12 mouse cellular contexts compared by ENCODE assay signal in genomic region chr7:65645996-65646395, GRCm38 (mm10). TPM values are rescaled to one million over a fixed set of nuclear protein-coding genes. Genes with fewer than 3 reads are reported as not detected.
DNase-seq lines count a peak whose midpoint lies in the region; ATAC-seq and TF ChIP-seq lines count a peak whose summit lies in the region.
"Had no signal": no experiment of that assay in that cellular context is flagged by ENCODE, and none has a peak within 500 bp of the region (broad histone marks: within the 10 kb centered on the region; RNA-seq: fewer than 3 reads in every experiment).

No protein-coding gene starts in this region.

- 78% methylated on average over 8 of the region's 8 CpGs for WGBS in limb, embryonic 13.5 days
- WGBS in limb, embryonic 10.5 days, result 89% methylated on average over 8 of the region's 8 CpGs
- 73% methylated on average over 8 of the region's 8 CpGs for WGBS in liver, postnatal 0 days (ENCODE audit: insufficient replicate concordance)

- H3K36me3 ChIP-seq in limb, embryonic 13.5 days, result peaks cover 28% of the 10 kb centered on the region
- peaks cover 3% of the 10 kb centered on the region for H3K36me3 ChIP-seq in limb, embryonic 10.5 days
- H3K36me3 ChIP-seq in liver, postnatal 0 days (replicated peaks; ENCODE audit: insufficient read depth, low read length), result peaks cover 11% of the 10 kb centered on the region

- H3K4me3 ChIP-seq in gastrocnemius, adult 2 months, result peak overlapping the region; percentile 90
- no peak overlapping the region for H3K4me3 ChIP-seq in limb, embryonic 13.5 days
- H3K4me3 ChIP-seq in limb, embryonic 10.5 days, result no peak overlapping the region
- peak overlapping the region; percentile 81 for H3K4me3 ChIP-seq in liver, postnatal 0 days (ENCODE audit: low read depth, low read length)

- no peak for ATAC-seq in limb, embryonic 13.5 days (ENCODE audit: low FRiP score, low read depth)
- ATAC-seq in liver, postnatal 0 days, result no peak
- ATAC-seq: hindbrain, postnatal 0 days had no signal

- 0 out of 2 replicates have a peak, but pooled peaks cover 10% of the 10 kb centered on the region for H3K4me1 ChIP-seq in limb, embryonic 13.5 days
- peaks cover 6% of the 10 kb centered on the region for H3K4me1 ChIP-seq in limb, embryonic 10.5 days
- H3K4me1 ChIP-seq in liver, postnatal 0 days (ENCODE audit: insufficient read depth), result peaks cover 7% of the 10 kb centered on the region

- H3K9ac ChIP-seq in limb, embryonic 13.5 days, result no peak overlapping the region
- peak overlapping the region; percentile 46 for H3K9ac ChIP-seq in liver, postnatal 0 days (replicated peaks)

- TF ChIP-seq CTCF in gastrocnemius, adult 2 months (IDR thresholded peaks at IDR 0.05), result no peak
- no peak for TF ChIP-seq CTCF in liver, postnatal 0 days (IDR thresholded peaks at IDR 0.05; ENCODE audit: low read depth)

- peak; percentile 24 for DNase-seq in gastrocnemius, adult 2 months
- no peak for DNase-seq in gastrocnemius, postnatal 25 days
- DNase-seq in limb, embryonic 10.5 days (ENCODE audit: low spot score), result no peak
- peak; percentile 30 for DNase-seq in c-Kit-positive CD71-positive TER-119-positive erythroid progenitor cells, embryonic 14.5 days (ENCODE audit: low spot score)
- DNase-seq in liver, postnatal 0 days, result no peak
- no peak for DNase-seq in thymus, postnatal 10 days (ENCODE audit: low spot score in 2 of 2)
- DNase-seq: cerebellum, adult 18-20 months; heart, adult 2 months; lung, adult 18-20 months had no signal

- peaks cover 6% of the 10 kb centered on the region; the same call in 1 of the 2 replicates for H3K9me3 ChIP-seq in limb, embryonic 13.5 days
- H3K9me3 ChIP-seq in limb, embryonic 10.5 days (replicated peaks), result no peaks in the 10 kb centered on the region; the same call in 1 of the 2 replicates
- H3K9me3 ChIP-seq in liver, postnatal 0 days (ENCODE audit: low read length), result no peaks in the 10 kb centered on the region

- H3K4me2 ChIP-seq in limb, embryonic 13.5 days (replicated peaks), result peak overlapping the region; percentile 9; the same call in 1 of the 2 replicates
- H3K4me2 ChIP-seq in liver, postnatal 0 days (ENCODE audit: low read depth, low read length), result peak overlapping the region; percentile 79

- peaks cover 8% of the 10 kb centered on the region; the same call in 1 of the 2 replicates for H3K27me3 ChIP-seq in limb, embryonic 13.5 days
- H3K27me3 ChIP-seq in limb, embryonic 10.5 days (ENCODE audit: low read depth, poor library complexity, severe bottlenecking), result peaks cover 12% of the 10 kb centered on the region
- H3K27me3 ChIP-seq in liver, postnatal 0 days (ENCODE audit: insufficient read depth, low read length), result 0 out of 2 replicates have a peak, but pooled peaks cover 6% of the 10 kb centered on the region

- peak overlapping the region; percentile 97 for H3K27ac ChIP-seq in gastrocnemius, adult 2 months
- no peak overlapping the region for H3K27ac ChIP-seq in limb, embryonic 13.5 days
- no peak overlapping the region for H3K27ac ChIP-seq in limb, embryonic 10.5 days
- H3K27ac ChIP-seq in liver, postnatal 0 days (ENCODE audit: low read depth), result no peak overlapping the region
- H3K27ac ChIP-seq: kidney, postnatal 0 days had no signal

- TF ChIP-seq EP300 in liver, postnatal 0 days (IDR thresholded peaks at IDR 0.05; ENCODE audit: low read depth), result no peak

- intact Hi-C loops in gastrocnemius, adult 2 months (cut with DNase I), result loop anchor here (5.0 kb wide), 1 partner anchor 416 kb away; no protein-coding TSS in a partner anchor

RNA-seq across cellular contexts. Expression of gene Tarsl2, which starts 1.3 kb away (rescaled TPM):
- total RNA-seq in gastrocnemius, adult 2 months (2021), result 10 to 100 TPM; 59.2 to 67.0 TPM
- 10 to 100 TPM; 50.7 to 56.3 TPM for total RNA-seq in gastrocnemius, postnatal 25 days (2021)
- polyA plus RNA-seq in limb, embryonic 13.5 days (2015; fragmentation: Nextera tagmentation; extraction: Ambion mirVana), result 8.9 and 9.6 TPM in 2 replicates
- polyA plus RNA-seq in limb, embryonic 10.5 days (2016; fragmentation: Nextera tagmentation; extraction: Ambion mirVana), result 4.4 and 6.2 TPM in 2 replicates
- 5.7 and 5.9 TPM in 2 replicates for polyA plus RNA-seq in liver, postnatal 0 days (2015; fragmentation: Nextera tagmentation; extraction: Ambion mirVana)

RNA-seq across cellular contexts. Expression of gene Tm2d3, which starts 45.0 kb away (rescaled TPM):
- total RNA-seq in gastrocnemius, adult 2 months (2021), result 10 to 100 TPM; 10.8 to 12.6 TPM
- total RNA-seq in gastrocnemius, postnatal 25 days (2021), result 10 to 100 TPM; 13.2 to 17.1 TPM
- polyA plus RNA-seq in limb, embryonic 13.5 days (2015; fragmentation: Nextera tagmentation; extraction: Ambion mirVana), result 83.0 and 83.6 TPM in 2 replicates
- 73.3 and 75.1 TPM in 2 replicates for polyA plus RNA-seq in limb, embryonic 10.5 days (2016; fragmentation: Nextera tagmentation; extraction: Ambion mirVana)
- 42.8 and 45.0 TPM in 2 replicates for polyA plus RNA-seq in liver, postnatal 0 days (2015; fragmentation: Nextera tagmentation; extraction: Ambion mirVana)

Comparison
In these comparisons a context has a peak if more than half of its experiments do, and no peak if none do; other contexts are left out.
1. DNase-seq: peak in gastrocnemius, adult 2 months (single experiment) and c-Kit-positive CD71-positive TER-119-positive erythroid progenitor cells, embryonic 14.5 days (single experiment); none in gastrocnemius, postnatal 25 days (single experiment), limb, embryonic 10.5 days (single experiment), liver, postnatal 0 days (single experiment) and thymus, postnatal 10 days (0 of 2).
2. H3K4me3 ChIP-seq: peak in gastrocnemius, adult 2 months (single experiment) and liver, postnatal 0 days (single experiment); none in limb, embryonic 13.5 days (single experiment) and limb, embryonic 10.5 days (single experiment).